ENCODE assay signal across 22 mouse cellular contexts in the genomic region with DNA sequence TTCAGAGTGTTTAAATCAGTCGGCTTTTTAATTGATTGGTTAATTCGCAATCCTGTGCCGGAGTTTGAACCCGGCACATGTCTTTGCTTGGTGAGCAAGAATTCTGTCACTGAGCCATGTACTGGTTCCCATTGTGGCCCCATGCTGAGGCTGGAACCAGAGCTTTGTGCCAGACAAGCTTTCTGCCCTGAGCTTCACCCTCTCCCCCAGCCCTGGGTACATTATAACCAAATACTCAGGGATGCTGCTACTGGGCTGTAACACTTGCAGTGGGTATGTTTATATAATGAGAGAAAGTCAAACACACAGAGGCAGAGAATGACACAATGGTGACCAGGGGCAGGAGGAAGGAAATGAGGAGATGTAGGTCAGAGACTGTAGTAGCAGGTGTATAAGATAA. TPM values are rescaled to one million over a fixed set of nuclear protein-coding genes. Genes with fewer than 3 reads are reported as not detected.
"Had no signal": no experiment of that assay in that cellular context is flagged by ENCODE, and none has a peak within 500 bp of the region (broad histone marks: within the 10 kb centered on the region; RNA-seq: fewer than 3 reads in every experiment).

No protein-coding gene starts in this region.

- ATAC-seq: hindbrain, embryonic 16.5 days; intestine, embryonic 15.5 days; liver, embryonic 12.5 days; midbrain, embryonic 13.5 days; midbrain, embryonic 16.5 days had no signal

- H3K4me1 ChIP-seq: intestine, embryonic 15.5 days; liver, embryonic 12.5 days; liver, embryonic 15.5 days; midbrain, embryonic 13.5 days; stomach, embryonic 15.5 days had no signal

- H3K27ac ChIP-seq: intestine, embryonic 15.5 days; kidney, postnatal 0 days; limb, embryonic 10.5 days; limb, embryonic 13.5 days; liver, embryonic 12.5 days; liver, embryonic 15.5 days; lung, embryonic 15.5 days; midbrain, embryonic 13.5 days; neural tube, embryonic 13.5 days; stomach, embryonic 15.5 days had no signal

- DNase-seq: liver; lung, adult 18-20 months; lung, postnatal 14 days; lung, postnatal 4 days; retina, postnatal 1 day; right cerebral cortex, postnatal 25 days; spleen, adult 18-20 months; thymus, postnatal 36 days had no signal

- H3K4me2 ChIP-seq: intestine, embryonic 15.5 days; limb, embryonic 13.5 days; liver, embryonic 12.5 days; liver, embryonic 15.5 days; lung, embryonic 15.5 days; midbrain, embryonic 13.5 days; neural tube, embryonic 13.5 days; stomach, embryonic 15.5 days had no signal

- H3K27me3 ChIP-seq: intestine, embryonic 15.5 days; limb, embryonic 13.5 days; liver, embryonic 15.5 days; lung, embryonic 15.5 days; midbrain, embryonic 13.5 days; neural tube, embryonic 13.5 days; stomach, embryonic 15.5 days had no signal

- H3K36me3 ChIP-seq: limb, embryonic 10.5 days; limb, embryonic 13.5 days; liver, embryonic 12.5 days; liver, embryonic 15.5 days; lung, embryonic 15.5 days; midbrain, embryonic 13.5 days; neural tube, embryonic 13.5 days; stomach, embryonic 15.5 days had no signal

- H3K4me3 ChIP-seq: intestine, embryonic 15.5 days; limb, embryonic 10.5 days; limb, embryonic 13.5 days; liver, embryonic 12.5 days; liver, embryonic 15.5 days; lung, embryonic 15.5 days; midbrain, embryonic 13.5 days; myocyte; neural tube, embryonic 13.5 days; stomach, embryonic 15.5 days had no signal

- H3K9ac ChIP-seq: intestine, embryonic 15.5 days; limb, embryonic 13.5 days; liver, embryonic 12.5 days; liver, embryonic 15.5 days; lung, embryonic 15.5 days; midbrain, embryonic 13.5 days; neural tube, embryonic 13.5 days; stomach, embryonic 15.5 days had no signal

- H3K9me3 ChIP-seq: intestine, embryonic 15.5 days; limb, embryonic 10.5 days; limb, embryonic 13.5 days; liver, embryonic 12.5 days; liver, embryonic 15.5 days; lung, embryonic 15.5 days; midbrain, embryonic 13.5 days; neural tube, embryonic 13.5 days; stomach, embryonic 15.5 days had no signal

RNA-seq across cellular contexts. Expression of a gene that starts 43.8 kb away (rescaled TPM):
- total RNA-seq: megakaryocyte-erythroid progenitor cell, adult 5-6 weeks had no signal
